Mouse (Mus musculus) G1E-ER4 (cell line): ENCODE data around the gene Map4. TPM values are rescaled to one million over a fixed set of nuclear protein-coding genes. Genes with fewer than 3 reads are reported as not detected.

Source experiments
- GATA1 ChIP-seq: IDR thresholded peaks from one replicate; pipeline ENCODE4 v1.8.0; 2012; ENCODE audit warnings: low read length, inconsistent platforms
- polyA plus RNA-seq: library from polyadenylated mRNA; stranded (reverse); fragments of >175 nt; gene quantifications from 2 replicates; pipeline ENCODE4 v1.2.3, GENCODE M21; 2012

Map4 gene
- polyA plus RNA-seq, 1 experiment, result 80.1 TPM

- TF ChIP-seq GATA1, result no peak
Observed at GRCm38 (mm10) chr9:109960593-109960992, 29.3 kb downstream of the Map4 start.

- TF ChIP-seq GATA1, result no peak
Observed at GRCm38 (mm10) chr9:109964761-109965160, 33.5 kb downstream of the Map4 start.

- TF ChIP-seq GATA1, result no peak
Observed at GRCm38 (mm10) chr9:109968351-109969116, 37.3 kb downstream of the Map4 start.

GRCm38 (mm10) chr9:109969181-109969580 lies 37.9 kb downstream of the Map4 start:
- TF ChIP-seq GATA1, result no peak

GRCm38 (mm10) chr9:109969792-109970336 lies 38.6 kb downstream of the Map4 start:
- TF ChIP-seq GATA1, result no peak

GRCm38 (mm10) chr9:109985416-109985815 lies 54.2 kb downstream of the Map4 start:
- no peak for TF ChIP-seq GATA1

GRCm38 (mm10) chr9:109989084-109989483 lies 57.8 kb downstream of the Map4 start:
- no peak for TF ChIP-seq GATA1

GRCm38 (mm10) chr9:109997441-109997840 lies 66.2 kb downstream of the Map4 start:
- TF ChIP-seq GATA1, result no peak

- TF ChIP-seq GATA1, result no peak
Observed at GRCm38 (mm10) chr9:110001946-110002345, 70.7 kb downstream of the Map4 start.

- no peak for TF ChIP-seq GATA1
Observed at GRCm38 (mm10) chr9:110002413-110002812, 71.2 kb downstream of the Map4 start.

GRCm38 (mm10) chr9:110019224-110019623 lies 88.0 kb downstream of the Map4 start:
- no peak for TF ChIP-seq GATA1

- TF ChIP-seq GATA1, result no peak
Observed at GRCm38 (mm10) chr9:110020405-110020804, 89.1 kb downstream of the Map4 start.

- TF ChIP-seq GATA1, result no peak
Observed at GRCm38 (mm10) chr9:110021463-110021862, 90.2 kb downstream of the Map4 start.

- no peak for TF ChIP-seq GATA1
Observed at GRCm38 (mm10) chr9:110022151-110022550, 90.9 kb downstream of the Map4 start.

- TF ChIP-seq GATA1, result no peak
Observed at GRCm38 (mm10) chr9:110035091-110035490, 103.8 kb downstream of the Map4 start.

- no peak for TF ChIP-seq GATA1
Observed at GRCm38 (mm10) chr9:110037895-110038294, 106.6 kb downstream of the Map4 start.

GRCm38 (mm10) chr9:110038485-110038884 lies 107.2 kb downstream of the Map4 start:
- no peak for TF ChIP-seq GATA1
